Mouse (Mus musculus) liver, adult 2 months (tissue): ENCODE measurements around the gene Taf1b. TPM values are rescaled to one million over a fixed set of nuclear protein-coding genes. Genes with fewer than 3 reads are reported as not detected.
"Not testable (repeated sequence)": the region's sequence is repeated elsewhere in the genome, so short reads cannot be mapped to it uniquely, and the experiment has no call there.

Experiments used
- DNase-seq: peaks from one replicate; pipeline ENCODE4 v3.0.0-alpha.2; 2011; ENCODE audit warnings: low read depth, low spot score; ENCODE audit errors: extremely low read depth
- H3K27ac ChIP-seq: fragments of 200-500 bp; replicated peaks from 2 replicates; pipeline ENCODE4 v1.5.1; 2012; ENCODE audit warnings: low read depth, mild to moderate bottlenecking, control low read depth, inconsistent platforms, low read length; ENCODE audit not compliant: insufficient read depth
- H3K27me3 ChIP-seq: fragments of 200-500 bp; 2 replicates; pipeline ENCODE4 v1.6.1; 2012; ENCODE audit warnings: mild to moderate bottlenecking, moderate library complexity, low read length, inconsistent platforms; ENCODE audit not compliant: control insufficient read depth, insufficient read depth
- H3K36me3 ChIP-seq: fragments of 200-500 bp; 2 replicates; pipeline ENCODE4 v1.6.1; 2012; ENCODE audit warnings: low read length, inconsistent platforms; ENCODE audit not compliant: control insufficient read depth, insufficient read depth
- H3K4me1 ChIP-seq: fragments of 200-500 bp; 2 replicates; pipeline ENCODE4 v1.6.1; 2011; ENCODE audit warnings: low read length; ENCODE audit not compliant: control insufficient read depth, insufficient read depth
- H3K4me3 ChIP-seq: fragments of 200-500 bp; 2 replicates; pipeline ENCODE4 v1.5.1; 2011; ENCODE audit warnings: low read depth, mild to moderate bottlenecking, control low read depth, low read length, moderate library complexity; ENCODE audit not compliant: insufficient read depth
- H3K79me2 ChIP-seq: fragments of 200-500 bp; 2 replicates; pipeline ENCODE4 v1.6.1; 2012; ENCODE audit warnings: inconsistent platforms, mild to moderate bottlenecking, low read length, moderate library complexity; ENCODE audit not compliant: control insufficient read depth, insufficient read depth
- H3K9ac ChIP-seq: fragments of 200-500 bp; 2 replicates; pipeline ENCODE4 v1.6.1; 2012; ENCODE audit warnings: low read depth, mild to moderate bottlenecking, control low read depth, inconsistent platforms, low read length
- CTCF ChIP-seq: fragments of 200-500 bp; IDR thresholded peaks from 2 replicates; pipeline ENCODE4 v1.5.1; 2011; ENCODE audit warnings: low read depth, low read length, control low read depth
- POLR2A ChIP-seq: fragments of 200-500 bp; IDR thresholded peaks from 2 replicates; pipeline ENCODE4 v1.6.1; 2011; ENCODE audit warnings: low read length, control low read depth; ENCODE audit not compliant: insufficient read depth; ENCODE audit errors: extremely low read depth
- WGBS: fragments of 180-500 bp; shearing (Covaris S2); methylation state at CpG from one replicate; pipeline ENCODE4 v1.1.7; 2018; 5-methylcytosine and 5-hydroxymethylcytosine counted together
- polyA plus RNA-seq: library from polyadenylated mRNA; depleted of rRNA; stranded (reverse); fragments of >200 nt; gene quantifications from 2 replicates; pipeline ENCODE4 v1.2.3, GENCODE M21; 2012
- total RNA-seq: library from RNA; depleted of rRNA; stranded (reverse); fragments of >200 nt; gene quantifications from 2 replicates; pipeline ENCODE4 v1.2.3, GENCODE M21; 2014

Taf1b gene
- total and polyA plus RNA-seq, 2 experiments = 3.1 to 8.3 TPM

DNA sequence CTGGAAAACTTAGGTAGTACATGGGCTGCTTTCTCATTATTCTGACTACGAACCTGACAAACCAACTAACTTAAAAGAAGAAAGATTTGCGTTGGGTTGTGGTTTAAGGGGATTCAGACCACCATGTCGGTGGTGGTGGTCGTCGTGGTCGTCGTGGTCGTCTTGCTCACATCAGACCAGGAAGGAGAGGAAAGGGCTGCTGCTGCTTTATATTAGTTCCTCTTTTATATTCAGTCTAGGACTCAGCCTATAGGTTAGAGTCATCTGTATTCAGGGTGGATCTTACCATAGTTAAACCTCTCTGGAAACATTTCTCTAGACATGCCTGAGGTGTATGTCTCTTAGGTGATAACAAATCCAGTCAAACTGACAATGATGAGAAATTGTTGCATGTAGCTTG lies 19.0 kb downstream of the Taf1b start:
- H3K27ac ChIP-seq = no peak overlapping the region
- no peaks in the 10 kb centered on the region for H3K27me3 ChIP-seq
- WGBS = 91% methylated on average over 8 of the region's 8 CpGs
- H3K79me2 ChIP-seq = no peaks in the 10 kb centered on the region
- H3K4me1 ChIP-seq = no peaks in the 10 kb centered on the region
- TF ChIP-seq POLR2A = no peak
- TF ChIP-seq CTCF = no peak
- H3K4me3 ChIP-seq = no peak overlapping the region
- peaks cover 19% of the 10 kb centered on the region for H3K36me3 ChIP-seq
- H3K9ac ChIP-seq = no peak overlapping the region
- no peak for DNase-seq

- WGBS = 91% methylated on average over 3 of the region's 3 CpGs
- H3K36me3 ChIP-seq = peaks cover 10% of the 10 kb centered on the region
- no peak for TF ChIP-seq CTCF
These were observed 22.9 kb downstream of the Taf1b start for GRCm38 (mm10) chr12:24521076-24521475.

DNA sequence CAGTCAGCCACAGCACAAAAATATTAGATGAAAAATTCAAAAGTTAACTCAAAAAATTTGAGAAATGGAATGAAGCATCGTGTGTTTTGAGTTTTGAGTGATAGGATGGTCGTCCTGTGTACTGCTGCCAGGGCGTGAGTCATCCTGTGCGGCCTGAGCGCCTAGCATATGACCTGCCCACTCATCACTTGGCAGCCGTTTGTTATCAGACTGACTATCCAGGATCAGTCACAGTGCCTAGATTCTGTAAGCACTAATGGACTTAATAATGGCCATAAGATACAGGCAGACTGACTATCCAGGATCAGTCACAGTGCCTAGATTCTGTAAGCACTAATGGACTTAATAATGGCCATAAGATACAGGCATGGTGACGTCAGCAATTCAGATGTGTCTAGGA lies 26.9 kb downstream of the Taf1b start:
- H3K27me3 ChIP-seq, H3K4me3 ChIP-seq, H3K4me1 ChIP-seq, H3K36me3 ChIP-seq, H3K27ac ChIP-seq, H3K79me2 ChIP-seq, DNase-seq, H3K9ac ChIP-seq: not testable (repeated sequence)
- 85% methylated on average over 7 of the region's 7 CpGs for WGBS

More at GRCm38 (mm10) chr12:24521076-24521475, 22.9 kb downstream of the Taf1b start:
- no peaks in the 10 kb centered on the region for H3K27me3 ChIP-seq
- H3K4me3 ChIP-seq = no peak overlapping the region
- H3K79me2 ChIP-seq = no peaks in the 10 kb centered on the region
- no peak for DNase-seq
- no peaks in the 10 kb centered on the region for H3K4me1 ChIP-seq
- H3K27ac ChIP-seq = no peak overlapping the region
- no peak overlapping the region for H3K9ac ChIP-seq

DNA sequence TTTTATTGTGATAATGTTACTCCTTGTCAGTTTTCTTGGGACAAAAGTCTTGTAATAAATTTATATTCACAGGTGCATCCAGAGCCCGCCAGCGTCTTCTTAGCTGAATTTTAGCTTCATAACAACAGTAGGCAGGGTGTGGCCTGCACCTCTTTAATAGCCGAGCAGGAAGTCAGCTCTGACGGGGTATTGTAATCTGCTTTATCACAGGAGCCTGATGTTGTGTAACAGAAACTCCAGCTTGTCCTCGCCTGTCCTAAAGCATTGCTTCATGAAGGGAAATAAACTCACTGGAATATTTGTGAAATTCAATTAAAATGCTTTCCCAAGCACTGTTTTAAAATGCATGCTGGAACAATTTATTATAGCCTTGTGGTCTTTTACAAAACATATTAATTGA lies 38.2 kb downstream of the Taf1b start:
- Histone ChIP-seq H3K9ac (no peak overlapping the region), H3K27me3 (no peaks in the 10 kb centered on the region), H3K4me3 (no peak overlapping the region), H3K27ac (no peak overlapping the region), H3K4me1 (no peaks in the 10 kb centered on the region), H3K36me3 (no peaks in the 10 kb centered on the region), H3K79me2 (no peaks in the 10 kb centered on the region)
- no peak for DNase-seq
- no peak for TF ChIP-seq POLR2A
- no peak for TF ChIP-seq CTCF
- 79% methylated on average over 5 of the region's 5 CpGs for WGBS

DNA sequence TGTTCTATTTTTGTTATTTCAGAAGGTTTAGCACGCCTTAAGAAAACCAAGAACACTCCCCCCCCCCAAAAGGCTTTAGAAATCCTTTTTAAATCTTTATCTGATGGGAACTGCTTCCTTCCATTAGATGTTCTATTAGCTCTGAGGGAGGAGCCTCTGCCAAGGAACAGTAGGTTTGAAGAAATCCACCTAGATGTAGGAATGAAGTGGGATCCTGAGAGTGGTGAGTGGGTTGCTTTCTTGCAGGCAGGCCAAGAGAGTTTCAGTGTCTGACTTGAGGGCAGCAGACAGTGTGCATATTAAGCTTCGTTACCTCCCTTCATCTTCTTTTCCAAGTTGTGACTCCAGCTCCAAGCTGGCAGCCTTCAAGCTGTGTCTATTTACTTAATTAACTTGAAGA lies 39.0 kb downstream of the Taf1b start:
- Histone ChIP-seq H3K27ac (no peak overlapping the region), H3K9ac (no peak overlapping the region), H3K79me2 (no peaks in the 10 kb centered on the region), H3K36me3 (no peaks in the 10 kb centered on the region), H3K27me3 (no peaks in the 10 kb centered on the region), H3K4me3 (no peak overlapping the region), H3K4me1 (no peaks in the 10 kb centered on the region)
- TF ChIP-seq CTCF (no peak), POLR2A (no peak)
- DNase-seq = no peak
- WGBS = 83% methylated on average over 2 of the region's 2 CpGs

DNA sequence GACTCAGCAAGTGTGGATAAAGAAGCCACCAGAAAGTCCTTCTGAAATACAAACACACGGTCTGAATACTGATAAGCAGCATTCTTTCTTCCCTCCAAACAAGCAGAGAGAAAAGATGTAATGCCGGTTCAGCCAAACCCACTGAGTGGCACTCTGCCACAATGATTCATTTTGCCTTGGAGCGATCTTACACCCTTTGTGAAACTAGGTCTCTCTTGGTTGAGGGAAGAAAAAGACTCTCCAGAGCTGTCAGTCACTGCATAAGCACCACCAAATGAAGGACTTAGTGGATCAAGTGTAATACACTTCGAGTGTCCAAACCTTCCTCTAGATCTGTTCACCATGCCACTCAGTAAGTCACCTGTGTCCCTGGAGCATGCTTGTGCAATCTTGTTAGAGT lies 39.8 kb downstream of the Taf1b start:
- no peak for TF ChIP-seq POLR2A
- no peak for DNase-seq
- H3K36me3 ChIP-seq = no peaks in the 10 kb centered on the region
- 70% methylated on average over 4 of the region's 4 CpGs for WGBS
- H3K27ac ChIP-seq = no peak overlapping the region
- no peaks in the 10 kb centered on the region for H3K27me3 ChIP-seq
- H3K4me1 ChIP-seq = no peaks in the 10 kb centered on the region
- no peak overlapping the region for H3K9ac ChIP-seq
- H3K4me3 ChIP-seq = no peak overlapping the region
- H3K79me2 ChIP-seq = no peaks in the 10 kb centered on the region
